Mouse (Mus musculus) hindlimb bud, embryonic 11.5 days (tissue): ENCODE data around the gene Wdfy2.

Experiments
- DNase-seq: peaks from one replicate; pipeline ENCODE4 v3.0.0-alpha.2; 2012; ENCODE audit warnings: low read depth, low spot score; ENCODE audit errors: extremely low spot score

The Wdfy2 gene

DNA sequence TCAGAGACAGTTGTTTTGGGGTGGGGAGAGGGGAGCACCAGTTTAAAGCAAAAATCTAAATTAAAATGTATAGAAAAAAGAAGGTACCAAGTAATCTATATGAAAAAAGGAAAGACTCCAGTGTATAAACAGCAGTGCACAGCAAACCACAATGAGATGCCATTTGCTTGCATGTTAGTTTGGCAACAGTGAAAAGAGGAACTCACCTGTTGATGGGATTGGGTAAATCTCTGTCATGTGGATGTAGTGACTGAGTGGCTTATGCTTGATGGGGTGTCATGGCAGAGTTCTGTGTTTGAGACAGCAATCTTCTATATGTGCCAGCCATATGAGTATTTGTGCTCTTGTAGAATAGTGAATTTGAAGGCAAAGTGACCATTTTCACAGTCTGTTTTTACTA, 85.2 kb downstream of the Wdfy2 start:
- DNase-seq = no peak

- no peak for DNase-seq
Observed at GRCm38 (mm10) chr14:62924800-62925199, 87.3 kb downstream of the Wdfy2 start.

DNA sequence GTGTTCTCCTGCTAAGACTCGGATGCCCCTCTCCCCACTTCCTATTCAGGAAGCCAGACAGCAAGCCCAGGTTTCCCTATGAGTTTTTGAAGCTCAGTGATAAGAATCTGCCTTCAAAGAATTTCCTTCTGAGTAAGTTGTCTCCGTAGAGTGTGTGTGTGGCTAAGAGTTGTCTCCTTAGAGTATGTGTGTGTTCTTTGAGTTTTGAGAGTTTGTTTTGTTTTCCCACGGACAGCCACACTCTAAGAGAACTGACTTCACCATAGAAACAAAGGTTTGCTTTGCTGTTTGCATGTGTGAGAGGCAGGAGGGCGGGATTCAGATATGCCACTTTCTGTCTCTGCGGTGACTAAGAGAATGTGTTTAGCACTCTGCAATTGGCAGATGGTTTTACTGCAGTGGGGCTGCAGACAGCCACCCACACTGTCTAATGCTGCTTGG, 90.6 kb downstream of the Wdfy2 start:
- DNase-seq = no peak

DNA sequence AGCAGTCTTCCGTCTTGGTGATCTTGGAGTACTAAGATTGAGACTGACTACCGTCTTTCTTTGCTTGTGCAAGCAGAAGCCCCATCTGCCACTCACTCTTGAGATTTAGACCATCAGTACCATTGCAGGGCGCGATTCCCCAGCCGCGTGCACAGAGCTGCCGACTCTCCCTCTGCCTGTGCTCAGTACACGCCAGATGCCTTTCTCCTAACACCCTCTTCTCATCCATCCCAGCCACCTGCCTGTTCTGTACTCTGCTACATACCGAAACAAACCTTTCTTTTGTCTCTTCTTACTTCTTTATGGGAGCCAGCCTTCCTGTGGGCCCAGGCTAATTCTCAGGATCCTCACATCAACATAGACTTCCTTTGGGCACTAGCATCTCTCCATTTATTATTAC, 97.9 kb downstream of the Wdfy2 start:
- DNase-seq = no peak

DNA sequence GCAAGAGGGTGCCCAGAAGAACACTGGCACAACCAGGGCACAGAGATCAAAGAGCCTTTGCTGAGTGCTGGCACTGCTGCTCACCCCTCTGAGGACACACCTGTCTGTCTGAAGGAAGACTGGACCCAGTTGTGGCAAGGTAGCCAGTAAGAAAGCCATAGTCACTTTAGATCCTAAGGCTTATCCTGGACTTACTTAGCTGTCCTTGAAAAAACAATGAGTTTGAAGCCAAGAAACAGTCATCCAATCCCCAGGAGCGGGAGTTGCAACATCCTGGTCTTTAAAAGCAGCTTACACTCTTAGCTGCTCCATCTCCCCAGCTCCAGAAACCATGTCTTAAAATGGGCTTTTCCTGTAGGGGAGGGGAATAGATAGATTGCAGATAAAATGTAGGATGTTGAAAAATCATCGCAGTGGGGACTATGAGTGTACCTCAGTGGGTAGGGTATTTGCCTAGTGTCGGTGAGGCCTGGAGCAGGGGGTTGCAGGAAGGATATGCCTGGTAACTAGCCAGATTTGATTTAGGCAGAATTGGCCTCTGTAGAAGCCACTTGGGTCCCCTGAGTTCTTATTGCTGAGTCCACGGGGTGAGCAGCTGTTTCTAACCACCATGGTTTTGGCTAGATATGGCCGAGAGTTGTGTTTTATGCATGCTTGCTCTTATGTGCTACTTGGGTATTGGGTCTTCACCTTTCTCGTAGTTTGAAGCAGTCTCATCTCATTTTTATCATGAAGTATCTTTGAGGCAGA, 99.3 kb downstream of the Wdfy2 start:
- DNase-seq = no peak

DNA sequence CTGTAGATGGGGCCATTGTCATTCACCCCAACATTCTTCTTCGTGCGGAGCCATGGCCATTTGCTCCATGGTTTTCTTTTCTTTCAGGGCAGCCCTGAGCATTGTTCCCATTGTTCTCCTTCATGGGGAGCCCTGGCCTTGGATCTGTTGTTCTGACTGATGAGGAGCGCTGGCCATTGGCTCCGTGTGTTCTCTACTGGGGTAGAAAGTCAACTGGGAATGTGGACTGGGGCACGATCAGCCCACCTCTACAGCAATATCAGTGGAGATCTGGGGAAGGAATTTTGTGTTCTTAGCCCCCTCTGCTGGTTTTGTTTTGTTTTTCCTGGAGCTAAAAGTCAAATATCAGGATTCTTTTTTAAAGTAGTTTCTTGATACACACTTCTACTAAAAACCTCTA, 100.2 kb downstream of the Wdfy2 start:
- no peak for DNase-seq

DNA sequence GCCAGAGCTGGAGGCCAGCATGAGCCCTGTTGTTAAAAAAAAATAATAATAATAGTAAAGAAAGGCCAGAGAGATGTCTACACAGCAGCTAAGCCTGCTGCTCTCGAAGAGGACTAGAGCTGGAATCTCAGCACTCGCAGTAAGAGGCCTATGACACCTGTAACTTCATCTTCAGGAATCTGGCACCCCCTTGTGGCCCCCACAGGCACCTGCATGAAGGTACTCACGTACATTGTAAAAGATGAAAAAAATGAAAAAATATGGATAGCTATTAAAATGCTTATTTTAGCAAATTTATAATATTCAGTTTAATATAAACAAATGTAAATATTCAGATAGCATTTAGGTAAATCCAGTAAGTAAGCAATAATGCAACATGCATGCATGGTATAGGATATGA, 102.0 kb downstream of the Wdfy2 start:
- DNase-seq = no peak

DNA sequence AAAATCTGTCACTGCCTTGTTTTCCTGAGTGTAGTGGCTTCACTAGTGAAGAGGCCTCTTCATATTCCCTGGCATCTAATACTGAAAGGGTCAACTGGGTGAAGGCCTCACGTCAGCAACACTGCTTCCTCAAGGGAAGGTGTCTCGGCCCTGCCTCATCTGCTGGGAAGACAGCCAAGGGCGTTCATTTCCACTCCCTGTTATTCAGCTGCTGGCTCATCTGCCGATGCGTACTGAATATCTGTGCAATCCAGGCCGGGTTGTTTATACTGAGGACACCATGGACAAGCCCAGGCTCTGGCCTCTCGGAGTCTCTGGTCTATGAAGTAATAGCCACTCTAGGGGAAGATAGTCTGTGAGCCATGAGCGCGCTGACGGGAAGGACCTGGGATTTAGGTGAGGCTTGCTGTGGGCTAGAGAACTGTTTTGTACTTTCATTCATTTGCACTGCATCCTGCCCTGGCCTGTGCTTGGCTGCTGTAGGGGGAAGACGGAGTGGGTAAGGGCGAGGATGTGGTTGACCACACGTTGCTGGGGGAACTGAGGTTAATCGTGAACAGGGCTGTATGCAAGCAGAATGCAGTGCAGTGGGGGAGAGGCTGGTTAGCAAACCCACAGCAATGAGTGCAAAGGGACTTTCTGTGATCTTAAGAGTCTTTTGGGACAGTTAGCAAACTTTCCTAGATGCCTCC, 103.1 kb downstream of the Wdfy2 start:
- no peak for DNase-seq

DNA sequence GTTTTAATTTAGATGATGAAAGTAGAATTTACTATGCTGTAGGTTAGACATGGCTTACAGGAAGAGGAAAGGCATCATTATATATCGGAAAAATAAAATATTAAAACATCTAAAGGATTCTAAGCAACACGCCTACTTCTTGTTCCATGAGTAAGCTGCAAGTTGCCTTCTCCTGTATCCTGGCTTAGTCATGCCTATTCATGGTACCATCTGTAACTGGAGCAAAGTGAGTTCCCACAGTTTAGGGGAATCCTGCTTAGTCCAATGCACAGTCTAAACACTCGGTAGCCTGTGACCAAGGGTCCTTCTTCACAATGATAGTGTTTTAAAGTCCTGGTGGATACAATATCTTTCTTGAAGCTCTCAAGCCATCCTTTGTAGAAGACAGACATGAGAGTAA, 109.3 kb downstream of the Wdfy2 start:
- no peak for DNase-seq

GRCm38 (mm10) chr14:62956091-62956490, 118.6 kb downstream of the Wdfy2 start:
- no peak for DNase-seq

- no peak for DNase-seq
Observed at GRCm38 (mm10) chr14:62963632-62964031, 126.2 kb downstream of the Wdfy2 start.

DNA sequence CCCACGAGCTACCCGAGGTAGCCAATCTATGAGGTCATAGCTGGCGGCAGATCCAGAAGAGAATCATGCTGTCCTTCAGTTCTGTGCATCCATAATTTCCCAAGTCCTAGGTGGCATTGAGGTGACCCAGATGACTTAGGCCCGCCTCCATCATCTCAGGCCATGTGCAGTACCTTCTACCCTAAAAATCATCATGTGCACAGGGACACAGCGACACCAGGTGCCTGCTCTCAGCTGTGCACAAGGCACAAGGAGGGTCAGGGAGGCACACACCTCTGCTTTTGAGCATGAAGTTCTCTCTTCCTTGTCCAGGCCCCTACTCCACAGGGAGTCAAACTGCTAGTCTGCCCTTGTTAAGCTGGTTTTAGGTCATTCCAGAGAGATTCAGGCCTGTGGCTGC, 127.9 kb downstream of the Wdfy2 start:
- no peak for DNase-seq

GRCm38 (mm10) chr14:62965811-62966520, 128.5 kb downstream of the Wdfy2 start:
- no peak for DNase-seq

GRCm38 (mm10) chr14:62975046-62975445, 137.6 kb downstream of the Wdfy2 start:
- peak; percentile 41 for DNase-seq

GRCm38 (mm10) chr14:62979815-62980214, 142.3 kb downstream of the Wdfy2 start:
- DNase-seq = no peak

DNA sequence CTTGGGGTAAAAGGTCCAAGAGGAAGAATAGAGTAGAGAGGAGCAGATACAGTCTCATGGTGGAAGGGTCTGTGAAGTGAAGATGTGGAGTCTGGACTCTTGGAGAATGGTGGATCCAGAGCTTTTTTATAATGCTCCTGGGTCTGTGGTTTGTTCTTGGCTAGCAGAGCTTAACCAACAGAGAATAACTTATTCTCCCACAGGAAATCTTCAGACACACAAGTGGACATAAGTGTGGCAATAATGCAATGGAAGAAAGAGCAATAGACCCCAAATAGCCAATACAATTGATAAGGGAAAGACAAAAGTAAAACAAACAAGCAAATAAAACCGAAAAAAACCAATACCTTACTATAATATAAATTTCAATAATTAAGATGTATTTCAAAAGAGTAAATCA, 146.9 kb downstream of the Wdfy2 start, which contains the start of gene Defb48:
Gene Defb48 (minus strand): TSS at position 101 of the 400 bp plus-strand sequence.
- no peak for DNase-seq

DNA sequence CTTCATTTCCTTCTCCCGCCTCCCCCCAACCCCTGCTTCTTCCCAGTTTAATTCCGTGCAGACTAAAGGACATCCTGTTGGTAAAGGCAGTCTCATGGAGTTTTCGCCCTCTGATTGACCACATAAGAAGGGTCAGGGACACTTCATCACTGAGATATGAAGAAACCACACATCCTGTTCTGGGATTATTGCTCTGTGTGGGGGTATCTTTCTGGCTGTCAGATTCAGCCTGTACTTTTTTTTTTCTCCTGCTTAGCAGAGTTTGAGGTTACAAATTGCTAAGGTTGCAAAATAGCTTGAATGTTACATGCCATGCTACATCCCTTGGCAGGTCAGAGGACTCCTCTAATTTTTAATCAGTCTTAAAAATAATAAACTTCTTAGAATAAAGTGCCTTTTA, 153.8 kb downstream of the Wdfy2 start:
- DNase-seq = no peak

DNA sequence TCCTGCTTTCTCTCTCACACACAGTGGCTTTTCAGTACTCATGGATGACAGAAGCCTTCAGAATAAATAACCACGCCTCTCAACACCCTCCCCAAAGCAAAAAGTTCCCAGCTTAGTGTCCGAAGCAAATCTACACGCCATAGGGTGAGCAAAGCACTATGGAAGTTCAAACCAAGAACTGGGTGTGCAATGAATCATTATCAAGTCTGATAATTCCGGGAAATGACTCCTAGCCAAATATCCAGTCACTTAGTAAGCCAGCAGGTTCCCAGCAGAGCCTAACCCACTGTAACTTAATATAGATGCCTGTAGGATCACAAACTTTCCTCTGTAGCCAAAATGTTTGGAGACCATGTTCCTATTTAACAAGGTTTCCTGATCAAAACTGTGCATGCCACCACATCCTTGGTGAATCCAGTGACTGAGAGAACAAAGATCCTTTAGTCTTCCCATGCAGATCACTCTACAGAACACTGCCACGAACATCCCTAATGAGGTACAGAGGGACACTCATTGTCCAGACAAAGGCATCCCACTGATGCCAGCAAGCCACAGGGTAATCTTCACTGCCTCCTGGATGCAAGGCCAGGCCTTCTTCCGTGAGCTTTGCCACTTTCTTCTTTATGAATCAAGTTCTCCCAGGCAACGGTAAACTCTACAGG, 154.5 kb downstream of the Wdfy2 start:
- DNase-seq = no peak

DNA sequence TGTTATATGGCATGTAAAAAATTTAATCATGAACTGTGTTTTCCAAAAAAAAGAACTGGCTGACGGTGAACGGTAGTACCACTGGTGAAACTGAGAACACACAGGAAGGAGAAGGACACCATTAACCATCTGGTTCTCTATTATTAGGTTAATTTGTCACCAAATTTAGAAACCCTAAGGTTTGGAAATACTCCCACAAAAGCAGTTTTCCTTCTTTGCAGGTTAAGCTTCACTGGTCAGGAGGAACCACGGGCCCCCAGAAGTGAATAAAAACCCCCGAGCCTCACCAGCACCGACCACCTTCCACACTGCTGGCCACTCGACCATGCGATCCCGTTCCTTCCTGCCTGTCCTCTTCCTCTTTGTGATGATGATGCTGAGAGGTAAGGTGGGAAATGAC, 160.3 kb downstream of the Wdfy2 start, which contains the start of gene Defb47:
Gene Defb47 (plus strand): TSS at position 301 of the 400 bp plus-strand sequence.
- no peak for DNase-seq

DNA sequence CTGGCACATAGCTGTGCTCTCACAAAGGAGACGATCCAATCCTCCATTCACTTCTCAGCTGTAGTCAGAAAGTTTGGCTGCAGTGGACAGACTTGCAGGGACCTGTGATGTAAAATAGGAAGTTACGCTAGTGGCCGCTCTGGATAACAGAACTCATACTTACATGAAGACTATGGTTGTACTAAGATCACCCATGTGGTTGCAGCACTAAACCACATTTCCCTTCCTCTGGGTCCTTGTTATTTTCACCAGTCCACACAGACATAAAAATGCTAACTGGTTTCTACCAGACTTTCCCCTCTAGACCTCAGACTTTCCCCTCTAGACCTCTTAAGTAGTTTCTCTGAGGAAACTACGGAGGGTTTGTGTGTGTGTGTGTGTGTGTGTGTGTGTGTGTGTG, 161.5 kb downstream of the Wdfy2 start:
- DNase-seq = no peak

GRCm38 (mm10) chr14:63002588-63002987, 165.1 kb downstream of the Wdfy2 start:
- no peak for DNase-seq
